Comparison of ENCODE assay signal across 26 mouse cellular contexts in genomic region chr5:91085291-91085690, GRCm38 (mm10). TPM values are rescaled to one million over a fixed set of nuclear protein-coding genes. Genes with fewer than 3 reads are reported as not detected.
"Had no signal": no experiment of that assay in that cellular context is flagged by ENCODE, and none has a peak within 500 bp of the region (broad histone marks: within the 10 kb centered on the region; RNA-seq: fewer than 3 reads in every experiment).

No protein-coding gene starts in this region.

- H3K27me3 ChIP-seq: midbrain, embryonic 12.5 days; midbrain, embryonic 15.5 days; neural tube, embryonic 13.5 days; stomach, embryonic 15.5 days had no signal

- H3K4me1 ChIP-seq: midbrain, embryonic 12.5 days; midbrain, embryonic 15.5 days; neural tube, embryonic 13.5 days; stomach, embryonic 15.5 days had no signal

- H3K27ac ChIP-seq: liver, embryonic 14.5 days; macrophage; midbrain, embryonic 12.5 days; midbrain, embryonic 15.5 days; neural tube, embryonic 13.5 days; stomach, embryonic 15.5 days had no signal

- H3K9me3 ChIP-seq: midbrain, embryonic 12.5 days; midbrain, embryonic 15.5 days; neural tube, embryonic 13.5 days; stomach, embryonic 15.5 days had no signal

- ATAC-seq: midbrain, embryonic 15.5 days had no signal

- H3K4me2 ChIP-seq: liver, embryonic 11.5 days; midbrain, embryonic 12.5 days; midbrain, embryonic 15.5 days; neural tube, embryonic 13.5 days; stomach, embryonic 15.5 days had no signal

- H3K9ac ChIP-seq: liver, embryonic 14.5 days; midbrain, embryonic 12.5 days; midbrain, embryonic 15.5 days; neural tube, embryonic 13.5 days; stomach, embryonic 15.5 days had no signal

- H3K4me3 ChIP-seq: midbrain, embryonic 12.5 days; midbrain, embryonic 15.5 days; myocyte; neural tube, embryonic 13.5 days; stomach, embryonic 15.5 days had no signal

- DNase-seq: kidney, adult 2 months; kidney, postnatal 25 days; lung, adult 18-20 months; retina, postnatal 1 day; right cerebral cortex, postnatal 25 days; spleen, adult 18-20 months; thymus, adult 18-20 months; thymus, postnatal 36 days had no signal

- H3K36me3 ChIP-seq: midbrain, embryonic 12.5 days; midbrain, embryonic 15.5 days; neural tube, embryonic 13.5 days; stomach, embryonic 15.5 days had no signal

RNA-seq across cellular contexts. Expression of gene Ereg, which starts 10.9 kb away (rescaled TPM):
- total RNA-seq: layer of hippocampus, adult 8-10 months; layer of hippocampus, postnatal 14 days; left cerebral cortex, postnatal 36 days; megakaryocyte, adult 5-6 weeks; monocyte, adult 5-6 weeks had no signal
- polyA plus RNA-seq: kidney, embryonic 16.5 days; limb, embryonic 11.5 days; macrophage; midbrain, embryonic 12.5 days; midbrain, embryonic 15.5 days; neural tube, embryonic 13.5 days; testis, adult 2 months had no signal

RNA-seq across cellular contexts. Expression of gene Areg, which starts 54.1 kb away (rescaled TPM):
- total RNA-seq: left cerebral cortex, postnatal 36 days; neutrophil, adult 5-6 weeks had no signal
- polyA plus RNA-seq: kidney, adult 2 months; limb, embryonic 11.5 days; liver, embryonic 11.5 days; liver, embryonic 14.5 days; macrophage; midbrain, embryonic 12.5 days; testis, adult 2 months had no signal

RNA-seq across cellular contexts. Expression of gene Epgn, which starts 58.0 kb away (rescaled TPM):
- total RNA-seq: layer of hippocampus, adult 8-10 months; megakaryocyte, adult 5-6 weeks; monocyte, adult 5-6 weeks; neutrophil, adult 5-6 weeks had no signal
- polyA plus RNA-seq: intestine, embryonic 14.5 days; kidney, adult 2 months; macrophage; midbrain, embryonic 15.5 days had no signal
